Mouse (Mus musculus): Measurements from ENCODE around the gene Slc2a8. TPM values are rescaled to one million over a fixed set of nuclear protein-coding genes. Genes with fewer than 3 reads are reported as not detected.

The Slc2a8 gene
- polyA plus RNA-seq, 1 experiment from 2014 or later = 19.8 TPM

GRCm38 (mm10) chr2:32960273-32960672 is 21.6 kb downstream of the Slc2a8 start:
- peaks cover 61% of the 10 kb centered on the region for H3K36me3 ChIP-seq
- H3K9ac ChIP-seq = peak overlapping the region; percentile 91
- H3K4me3 ChIP-seq = peak overlapping the region; percentile 79
- peaks cover 40% of the 10 kb centered on the region for H3K4me1 ChIP-seq (replicated peaks)
- no peak for ATAC-seq (ENCODE audit: low FRiP score)
- H3K27me3 ChIP-seq = no peaks in the 10 kb centered on the region
- WGBS = 94% methylated on average over 4 of the region's 4 CpGs
- H3K9me3 ChIP-seq = no peaks in the 10 kb centered on the region
- no peak overlapping the region for H3K27ac ChIP-seq
- peak overlapping the region; percentile 97 for H3K4me2 ChIP-seq

GRCm38 (mm10) chr2:32957344-32957743 is 24.5 kb downstream of the Slc2a8 start:
- no peak overlapping the region for H3K27ac ChIP-seq
- H3K36me3 ChIP-seq = peaks cover 66% of the 10 kb centered on the region
- peaks cover 3% of the 10 kb centered on the region; the same call in 1 of the 2 replicates for H3K9me3 ChIP-seq
- H3K4me2 ChIP-seq = no peak overlapping the region
- no peaks in the 10 kb centered on the region for H3K27me3 ChIP-seq
- no peak overlapping the region for H3K4me3 ChIP-seq
- WGBS = 69% methylated on average over 8 of the region's 8 CpGs
- H3K9ac ChIP-seq = no peak overlapping the region
- no peak for ATAC-seq (ENCODE audit: low FRiP score)
- peaks cover 19% of the 10 kb centered on the region for H3K4me1 ChIP-seq (replicated peaks)

GRCm38 (mm10) chr2:32954581-32954980 is 27.3 kb downstream of the Slc2a8 start:
- Histone ChIP-seq H3K27ac (no peak overlapping the region), H3K4me1 (replicated peaks) (no peaks in the 10 kb centered on the region), H3K9ac (no peak overlapping the region), H3K4me3 (no peak overlapping the region), H3K36me3 (peaks cover 91% of the 10 kb centered on the region), H3K4me2 (no peak overlapping the region), H3K9me3 (peaks cover 3% of the 10 kb centered on the region; the same call in 1 of the 2 replicates), H3K27me3 (no peaks in the 10 kb centered on the region)
- no peak for ATAC-seq (ENCODE audit: low FRiP score)
- 93% methylated on average over 2 of the region's 2 CpGs for WGBS

DNA sequence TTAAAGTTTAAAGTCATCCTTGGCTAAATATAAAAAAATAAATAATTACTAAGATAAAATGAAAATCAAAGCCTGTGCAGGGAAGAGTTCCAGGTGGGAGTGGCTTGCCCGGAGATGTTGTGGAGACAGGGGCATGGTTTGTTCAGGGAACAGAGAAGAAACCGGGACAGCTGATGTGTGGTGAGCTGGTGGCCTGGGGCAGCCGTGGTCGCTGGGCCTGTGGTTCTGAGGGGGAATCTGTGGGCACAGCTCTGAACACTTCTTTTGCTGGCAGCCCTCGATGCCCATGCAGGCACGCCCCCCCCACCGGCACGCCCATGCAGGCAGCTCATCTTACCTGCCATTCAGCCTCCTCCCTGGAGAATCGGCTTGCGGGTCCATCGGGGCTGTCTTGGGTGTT is 34.4 kb downstream of the Slc2a8 start:
- H3K27me3 ChIP-seq = no peaks in the 10 kb centered on the region
- H3K36me3 ChIP-seq = peaks cover 94% of the 10 kb centered on the region
- H3K27ac ChIP-seq = no peak overlapping the region
- no peak overlapping the region for H3K4me2 ChIP-seq
- no peak overlapping the region for H3K4me3 ChIP-seq
- no peak for ATAC-seq (ENCODE audit: low FRiP score)
- H3K4me1 ChIP-seq (replicated peaks) = no peaks in the 10 kb centered on the region
- 91% methylated on average over 11 of the region's 11 CpGs for WGBS
- no peaks in the 10 kb centered on the region for H3K9me3 ChIP-seq
- 0 out of 2 replicates have a peak overlapping the region, but pooled peaks have one; percentile 24 for H3K9ac ChIP-seq

GRCm38 (mm10) chr2:32940483-32940882 is 41.4 kb downstream of the Slc2a8 start:
- H3K36me3 ChIP-seq = peaks cover 94% of the 10 kb centered on the region
- H3K4me2 ChIP-seq = no peak overlapping the region
- H3K9me3 ChIP-seq = no peaks in the 10 kb centered on the region
- no peak overlapping the region for H3K9ac ChIP-seq
- H3K27ac ChIP-seq = no peak overlapping the region
- no peak overlapping the region for H3K4me3 ChIP-seq
- H3K27me3 ChIP-seq = no peaks in the 10 kb centered on the region
- ATAC-seq (ENCODE audit: low FRiP score) = no peak
- H3K4me1 ChIP-seq (replicated peaks) = no peaks in the 10 kb centered on the region
- 94% methylated on average over 4 of the region's 4 CpGs for WGBS

DNA sequence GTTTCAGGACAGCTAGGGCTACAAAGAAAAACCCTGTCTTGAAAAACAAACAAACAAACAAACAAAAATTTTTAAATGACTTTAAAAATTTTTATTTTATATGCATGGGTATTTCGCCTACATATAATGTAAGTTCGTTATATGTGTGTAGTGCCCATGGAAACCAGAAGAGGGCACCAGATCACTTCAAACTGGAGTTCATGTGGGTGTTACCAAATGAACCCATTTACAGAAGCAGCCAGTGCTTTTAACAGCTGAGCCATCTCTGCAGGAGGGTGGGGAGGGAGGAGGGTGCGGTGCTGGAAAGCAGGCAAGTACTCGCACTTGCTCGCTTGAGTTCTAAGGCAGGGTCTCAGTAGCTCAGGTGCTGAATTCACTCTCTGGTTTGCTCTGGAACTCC is 42.5 kb downstream of the Slc2a8 start:
- no peak overlapping the region for H3K9ac ChIP-seq
- WGBS = 75% methylated on average over 5 of the region's 5 CpGs
- peaks cover 94% of the 10 kb centered on the region for H3K36me3 ChIP-seq
- ATAC-seq (ENCODE audit: low FRiP score) = no peak
- no peak overlapping the region for H3K4me2 ChIP-seq
- no peaks in the 10 kb centered on the region for H3K27me3 ChIP-seq
- no peak overlapping the region for H3K27ac ChIP-seq
- H3K4me1 ChIP-seq (replicated peaks) = no peaks in the 10 kb centered on the region
- no peaks in the 10 kb centered on the region for H3K9me3 ChIP-seq
- no peak overlapping the region for H3K4me3 ChIP-seq

DNA sequence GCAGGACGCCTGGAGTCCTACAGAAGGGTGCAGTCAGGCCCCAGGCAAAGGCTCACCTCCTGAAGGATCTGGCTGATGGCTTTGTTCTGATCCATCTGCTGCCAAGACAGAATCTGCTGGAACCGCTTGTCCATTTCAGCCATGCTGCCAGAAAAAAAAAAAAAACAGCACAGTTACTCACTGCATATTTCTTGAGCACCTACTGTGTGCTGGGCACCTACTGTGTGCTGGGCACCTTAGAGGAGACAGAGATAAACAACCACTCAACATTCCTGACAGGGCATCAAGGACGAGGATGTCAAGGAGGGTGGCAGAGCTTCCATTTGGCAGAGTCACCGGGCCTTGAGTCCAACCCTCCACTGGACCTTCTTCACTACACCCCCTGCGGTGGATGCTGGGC is 43.1 kb downstream of the Slc2a8 start:
- no peak for ATAC-seq (ENCODE audit: low FRiP score)
- 94% methylated on average over 5 of the region's 5 CpGs for WGBS
- H3K36me3 ChIP-seq = peaks cover 94% of the 10 kb centered on the region

GRCm38 (mm10) chr2:32931730-32932129 is 50.2 kb downstream of the Slc2a8 start:
- Histone ChIP-seq H3K9me3 (no peaks in the 10 kb centered on the region), H3K9ac (no peak overlapping the region), H3K4me2 (no peak overlapping the region), H3K4me1 (replicated peaks) (peaks cover 8% of the 10 kb centered on the region; the same call in 1 of the 2 replicates), H3K4me3 (no peak overlapping the region), H3K27ac (no peak overlapping the region), H3K36me3 (peaks cover 79% of the 10 kb centered on the region), H3K27me3 (no peaks in the 10 kb centered on the region)
- no peak for ATAC-seq (ENCODE audit: low FRiP score)
- 79% methylated on average over 7 of the region's 7 CpGs for whole genome bisulfite sequencing

More for the DNA sequence above, 43.1 kb downstream of the Slc2a8 start:
- Histone ChIP-seq H3K9ac (no peak overlapping the region), H3K4me1 (replicated peaks) (no peaks in the 10 kb centered on the region), H3K27ac (no peak overlapping the region), H3K4me2 (no peak overlapping the region), H3K27me3 (no peaks in the 10 kb centered on the region), H3K9me3 (no peaks in the 10 kb centered on the region), H3K4me3 (no peak overlapping the region)

DNA sequence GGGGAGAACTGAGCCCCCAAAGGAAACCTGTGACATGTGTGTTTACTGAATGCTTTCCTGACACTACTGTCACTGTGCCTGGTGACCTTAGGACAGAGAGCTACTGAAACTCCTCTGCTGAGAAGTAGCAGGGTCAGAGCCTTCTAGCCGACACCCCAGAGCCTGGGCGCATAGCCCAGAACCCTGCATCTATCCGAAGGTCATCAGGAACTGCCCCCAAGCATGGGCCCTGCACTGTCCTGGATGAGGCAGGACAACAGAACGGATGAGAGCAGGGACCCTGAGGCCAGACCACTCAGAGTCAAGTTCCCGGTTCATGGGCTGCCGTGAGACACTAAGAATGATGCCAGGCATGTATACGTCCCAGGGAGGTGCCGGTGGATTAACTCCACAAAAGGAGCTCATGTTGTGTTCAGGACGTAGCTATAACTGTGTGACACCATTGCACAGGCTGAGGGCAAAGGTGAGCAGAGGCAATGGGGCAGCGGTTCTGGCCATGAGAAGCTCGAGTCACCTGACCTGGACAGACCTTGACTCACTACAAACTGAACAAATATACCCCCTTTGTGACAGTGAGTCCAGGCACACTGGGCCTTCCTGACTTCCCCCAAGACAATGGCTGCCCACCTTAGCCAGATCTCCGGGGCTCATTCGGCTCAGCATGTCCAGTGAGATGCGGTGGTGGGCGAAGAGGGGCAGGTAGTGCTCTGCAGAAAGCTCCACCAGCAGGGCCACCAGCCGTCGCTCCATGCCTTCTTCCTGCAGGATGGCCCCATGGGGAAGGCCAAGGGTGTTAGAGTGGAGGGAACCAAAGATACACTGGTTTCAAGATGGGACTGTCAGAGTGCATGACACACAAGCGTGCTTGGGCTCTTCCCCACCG is 52.7 kb downstream of the Slc2a8 start:
- 86% methylated on average over 19 of the region's 19 CpGs for WGBS
- peaks cover 8% of the 10 kb centered on the region; the same call in 1 of the 2 replicates for H3K4me1 ChIP-seq (replicated peaks)
- H3K27ac ChIP-seq = no peak overlapping the region
- H3K9me3 ChIP-seq = no peaks in the 10 kb centered on the region
- H3K4me3 ChIP-seq = no peak overlapping the region
- no peak for ATAC-seq (ENCODE audit: low FRiP score)
- 0 out of 2 replicates have a peak overlapping the region, but pooled peaks have one; percentile 29 for H3K9ac ChIP-seq
- H3K4me2 ChIP-seq = no peak overlapping the region
- H3K27me3 ChIP-seq = no peaks in the 10 kb centered on the region
- peaks cover 73% of the 10 kb centered on the region for H3K36me3 ChIP-seq

- peaks cover 73% of the 10 kb centered on the region for H3K36me3 ChIP-seq
- H3K27ac ChIP-seq = no peak overlapping the region; the same call in 1 of the 2 replicates
- ATAC-seq (ENCODE audit: low FRiP score) = peak; percentile 40; the same call in 1 of the 2 replicates
- H3K4me2 ChIP-seq = no peak overlapping the region
- H3K4me3 ChIP-seq = no peak overlapping the region
- H3K27me3 ChIP-seq = no peaks in the 10 kb centered on the region
- 36% methylated on average over 10 of the region's 10 CpGs for WGBS
- H3K4me1 ChIP-seq (replicated peaks) = peaks cover 8% of the 10 kb centered on the region; the same call in 1 of the 2 replicates
- no peaks in the 10 kb centered on the region for H3K9me3 ChIP-seq
- H3K9ac ChIP-seq = peak overlapping the region; percentile 29; the same call in 1 of the 2 replicates
Observed at GRCm38 (mm10) chr2:32928235-32928946, 53.5 kb downstream of the Slc2a8 start.

GRCm38 (mm10) chr2:32927624-32928234 is 54.2 kb downstream of the Slc2a8 start:
- Histone ChIP-seq H3K4me2 (no peak overlapping the region), H3K9ac (0 out of 2 replicates have a peak overlapping the region, but pooled peaks have one; percentile 29), H3K27ac (peak overlapping the region; percentile 10; the same call in 1 of the 2 replicates), H3K9me3 (no peaks in the 10 kb centered on the region), H3K27me3 (no peaks in the 10 kb centered on the region), H3K4me1 (replicated peaks) (peaks cover 8% of the 10 kb centered on the region; the same call in 1 of the 2 replicates), H3K4me3 (no peak overlapping the region), H3K36me3 (peaks cover 73% of the 10 kb centered on the region)
- no peak for ATAC-seq (ENCODE audit: low FRiP score)
- WGBS = 85% methylated on average over 15 of the region's 15 CpGs
